Mouse (Mus musculus): Measurements from ENCODE around the gene Aox2. TPM values are rescaled to one million over a fixed set of nuclear protein-coding genes. Genes with fewer than 3 reads are reported as not detected.

The Aox2 gene
- polyA plus RNA-seq, 1 experiment from 2014 or later = 0.04 TPM

- Histone ChIP-seq H3K4me1 (no peaks in the 10 kb centered on the region), H3K4me2 (replicated peaks) (no peak overlapping the region), H3K36me3 (no peaks in the 10 kb centered on the region), H3K27ac (no peak overlapping the region), H3K9ac (no peak overlapping the region), H3K4me3 (no peak overlapping the region), H3K9me3 (replicated peaks) (no peaks in the 10 kb centered on the region), H3K27me3 (no peaks in the 10 kb centered on the region)
- 70% methylated on average over 13 of the region's 13 CpGs for WGBS
- ATAC-seq (ENCODE audit: low FRiP score) = no peak
Observed at GRCm38 (mm10) chr1:58291394-58292300, 13.5 kb downstream of the Aox2 start.

- WGBS = 86% methylated on average over 5 of the region's 5 CpGs
- H3K27me3 ChIP-seq = no peaks in the 10 kb centered on the region
- H3K9ac ChIP-seq = no peak overlapping the region
Observed at GRCm38 (mm10) chr1:58294730-58295129, 16.6 kb downstream of the Aox2 start.

GRCm38 (mm10) chr1:58296278-58296677, 18.2 kb downstream of the Aox2 start:
- Histone ChIP-seq H3K4me1 (no peaks in the 10 kb centered on the region), H3K4me3 (no peak overlapping the region), H3K36me3 (no peaks in the 10 kb centered on the region), H3K9me3 (replicated peaks) (no peaks in the 10 kb centered on the region), H3K4me2 (replicated peaks) (no peak overlapping the region), H3K9ac (no peak overlapping the region), H3K27me3 (no peaks in the 10 kb centered on the region), H3K27ac (no peak overlapping the region)
- ATAC-seq (ENCODE audit: low FRiP score) = peak; percentile 73
- WGBS = 5% methylated on average over 7 of the region's 7 CpGs

More at GRCm38 (mm10) chr1:58294730-58295129, 16.6 kb downstream of the Aox2 start:
- Histone ChIP-seq H3K36me3 (no peaks in the 10 kb centered on the region), H3K4me2 (replicated peaks) (no peak overlapping the region), H3K4me1 (no peaks in the 10 kb centered on the region), H3K9me3 (replicated peaks) (no peaks in the 10 kb centered on the region), H3K27ac (no peak overlapping the region), H3K4me3 (no peak overlapping the region)
- no peak for ATAC-seq (ENCODE audit: low FRiP score)

GRCm38 (mm10) chr1:58296821-58297220, 18.7 kb downstream of the Aox2 start:
- no peak overlapping the region for H3K4me2 ChIP-seq (replicated peaks)
- no peaks in the 10 kb centered on the region for H3K36me3 ChIP-seq
- H3K27ac ChIP-seq = no peak overlapping the region
- H3K27me3 ChIP-seq = no peaks in the 10 kb centered on the region
- H3K9me3 ChIP-seq (replicated peaks) = no peaks in the 10 kb centered on the region
- no peaks in the 10 kb centered on the region for H3K4me1 ChIP-seq
- no peak for ATAC-seq (ENCODE audit: low FRiP score)
- no peak overlapping the region for H3K9ac ChIP-seq
- no peak overlapping the region for H3K4me3 ChIP-seq
- WGBS = 54% methylated on average over 4 of the region's 4 CpGs

GRCm38 (mm10) chr1:58298347-58298746, 20.2 kb downstream of the Aox2 start:
- H3K36me3 ChIP-seq = no peaks in the 10 kb centered on the region
- no peaks in the 10 kb centered on the region for H3K4me1 ChIP-seq
- H3K4me2 ChIP-seq (replicated peaks) = no peak overlapping the region
- no peaks in the 10 kb centered on the region for H3K9me3 ChIP-seq (replicated peaks)
- 80% methylated on average over 6 of the region's 6 CpGs for WGBS
- no peak overlapping the region for H3K27ac ChIP-seq
- H3K4me3 ChIP-seq = no peak overlapping the region
- H3K9ac ChIP-seq = no peak overlapping the region
- H3K27me3 ChIP-seq = no peaks in the 10 kb centered on the region
- no peak for ATAC-seq (ENCODE audit: low FRiP score)

- no peaks in the 10 kb centered on the region for H3K36me3 ChIP-seq
- no peak for ATAC-seq (ENCODE audit: low FRiP score)
- H3K27ac ChIP-seq = no peak overlapping the region
- H3K4me1 ChIP-seq = no peaks in the 10 kb centered on the region
- H3K4me3 ChIP-seq = no peak overlapping the region
- H3K9ac ChIP-seq = no peak overlapping the region
- no peaks in the 10 kb centered on the region for H3K9me3 ChIP-seq (replicated peaks)
- H3K4me2 ChIP-seq (replicated peaks) = no peak overlapping the region
- H3K27me3 ChIP-seq = no peaks in the 10 kb centered on the region
- 95% methylated on average over 7 of the region's 7 CpGs for WGBS
Observed at GRCm38 (mm10) chr1:58301073-58301472, 22.9 kb downstream of the Aox2 start.

GRCm38 (mm10) chr1:58302015-58302414, 23.9 kb downstream of the Aox2 start:
- no peak overlapping the region for H3K4me2 ChIP-seq (replicated peaks)
- no peaks in the 10 kb centered on the region for H3K36me3 ChIP-seq
- H3K9me3 ChIP-seq (replicated peaks) = no peaks in the 10 kb centered on the region
- no peak overlapping the region for H3K27ac ChIP-seq
- H3K27me3 ChIP-seq = no peaks in the 10 kb centered on the region
- no peak overlapping the region for H3K9ac ChIP-seq
- ATAC-seq (ENCODE audit: low FRiP score) = no peak
- no peaks in the 10 kb centered on the region for H3K4me1 ChIP-seq
- H3K4me3 ChIP-seq = no peak overlapping the region
- WGBS = 66% methylated on average over 5 of the region's 6 CpGs

- 89% methylated on average over 6 of the region's 6 CpGs for WGBS
- no peaks in the 10 kb centered on the region for H3K27me3 ChIP-seq
- no peak for ATAC-seq (ENCODE audit: low FRiP score)
- no peak overlapping the region for H3K4me3 ChIP-seq
- no peaks in the 10 kb centered on the region for H3K4me1 ChIP-seq
- no peaks in the 10 kb centered on the region for H3K9me3 ChIP-seq (replicated peaks)
- H3K27ac ChIP-seq = no peak overlapping the region
- H3K36me3 ChIP-seq = no peaks in the 10 kb centered on the region
- H3K9ac ChIP-seq = no peak overlapping the region
- H3K4me2 ChIP-seq (replicated peaks) = no peak overlapping the region
Observed at GRCm38 (mm10) chr1:58303009-58303408, 24.9 kb downstream of the Aox2 start.

- no peak overlapping the region for H3K4me3 ChIP-seq
- no peaks in the 10 kb centered on the region for H3K9me3 ChIP-seq (replicated peaks)
- H3K27me3 ChIP-seq = no peaks in the 10 kb centered on the region
- WGBS = 89% methylated on average over 4 of the region's 4 CpGs
- no peak overlapping the region for H3K9ac ChIP-seq
- H3K4me2 ChIP-seq (replicated peaks) = no peak overlapping the region
- H3K36me3 ChIP-seq = no peaks in the 10 kb centered on the region
- ATAC-seq (ENCODE audit: low FRiP score) = no peak
- H3K4me1 ChIP-seq = no peaks in the 10 kb centered on the region
- no peak overlapping the region for H3K27ac ChIP-seq
Observed at GRCm38 (mm10) chr1:58303726-58304125, 25.6 kb downstream of the Aox2 start.

GRCm38 (mm10) chr1:58304296-58304695, 26.2 kb downstream of the Aox2 start:
- Histone ChIP-seq H3K4me3 (no peak overlapping the region), H3K4me1 (no peaks in the 10 kb centered on the region), H3K9me3 (replicated peaks) (no peaks in the 10 kb centered on the region), H3K27me3 (no peaks in the 10 kb centered on the region), H3K4me2 (replicated peaks) (no peak overlapping the region), H3K36me3 (no peaks in the 10 kb centered on the region), H3K9ac (no peak overlapping the region), H3K27ac (no peak overlapping the region)
- 59% methylated on average over 12 of the region's 12 CpGs for WGBS
- ATAC-seq (ENCODE audit: low FRiP score) = no peak

- Histone ChIP-seq H3K27me3 (no peaks in the 10 kb centered on the region), H3K4me2 (replicated peaks) (no peak overlapping the region), H3K36me3 (no peaks in the 10 kb centered on the region), H3K4me3 (no peak overlapping the region), H3K9me3 (replicated peaks) (no peaks in the 10 kb centered on the region), H3K4me1 (no peaks in the 10 kb centered on the region), H3K27ac (no peak overlapping the region), H3K9ac (no peak overlapping the region)
- ATAC-seq (ENCODE audit: low FRiP score) = no peak
- 83% methylated on average over 8 of the region's 8 CpGs for WGBS
Observed at GRCm38 (mm10) chr1:58307181-58307580, 29.1 kb downstream of the Aox2 start.

- Histone ChIP-seq H3K27me3 (no peaks in the 10 kb centered on the region), H3K36me3 (no peaks in the 10 kb centered on the region), H3K4me3 (no peak overlapping the region), H3K27ac (no peak overlapping the region), H3K9me3 (replicated peaks) (no peaks in the 10 kb centered on the region), H3K9ac (no peak overlapping the region), H3K4me2 (replicated peaks) (no peak overlapping the region), H3K4me1 (no peaks in the 10 kb centered on the region)
- ATAC-seq (ENCODE audit: low FRiP score) = no peak
- WGBS = 91% methylated on average over 8 of the region's 8 CpGs
Observed at GRCm38 (mm10) chr1:58308594-58308993, 30.5 kb downstream of the Aox2 start.

GRCm38 (mm10) chr1:58309853-58310252, 31.7 kb downstream of the Aox2 start:
- 78% methylated on average over 4 of the region's 4 CpGs for WGBS
- Histone ChIP-seq H3K36me3 (no peaks in the 10 kb centered on the region), H3K4me2 (replicated peaks) (no peak overlapping the region), H3K9ac (no peak overlapping the region), H3K27me3 (no peaks in the 10 kb centered on the region), H3K27ac (no peak overlapping the region), H3K9me3 (replicated peaks) (no peaks in the 10 kb centered on the region), H3K4me3 (no peak overlapping the region), H3K4me1 (no peaks in the 10 kb centered on the region)
- ATAC-seq (ENCODE audit: low FRiP score) = no peak

All from hindbrain, embryonic 12.5 days (tissue).